Mouse (Mus musculus) Muller cell, postnatal 12 days (primary cell): ENCODE results near the gene Ifne.
A peak's percentile ranks its signal among the peaks of the same experiment; 100 is the strongest.

Experiments
- DNase-seq: peaks from one replicate; pipeline ENCODE4 v3.0.0-alpha.2; 2015; ENCODE audit errors: inconsistent ontology term

Gene Ifne

GRCm38 (mm10) chr4:88880101-88880500 lies at the start of gene Ifne:
Ifne (minus strand) TSS chr4:88880201.
- no peak for DNase-seq

- DNase-seq: peak; percentile 14
Measured at GRCm38 (mm10) chr4:88928341-88929102, 48.5 kb upstream of the Ifne start.

GRCm38 (mm10) chr4:88927850-88928249 lies 47.8 kb upstream of the Ifne start:
- no peak for DNase-seq

GRCm38 (mm10) chr4:88926637-88927036 lies 46.6 kb upstream of the Ifne start:
- DNase-seq: no peak

GRCm38 (mm10) chr4:88926082-88926481 lies 46.1 kb upstream of the Ifne start:
- DNase-seq: no peak

- DNase-seq: no peak
Measured at GRCm38 (mm10) chr4:88925456-88925855, 45.5 kb upstream of the Ifne start.

GRCm38 (mm10) chr4:88921280-88921679 lies 41.3 kb upstream of the Ifne start:
- no peak for DNase-seq

GRCm38 (mm10) chr4:88917770-88918460 lies 37.9 kb upstream of the Ifne start:
- DNase-seq: no peak

GRCm38 (mm10) chr4:88916306-88916705 lies 36.3 kb upstream of the Ifne start:
- no peak for DNase-seq

GRCm38 (mm10) chr4:88913984-88914383 lies 34.0 kb upstream of the Ifne start:
- DNase-seq: no peak

GRCm38 (mm10) chr4:88912882-88913281 lies 32.9 kb upstream of the Ifne start:
- no peak for DNase-seq

- DNase-seq: no peak
Measured at GRCm38 (mm10) chr4:88912187-88912586, 32.2 kb upstream of the Ifne start.

- no peak for DNase-seq
Measured at GRCm38 (mm10) chr4:88909600-88910534, 29.9 kb upstream of the Ifne start.

- no peak for DNase-seq
Measured at GRCm38 (mm10) chr4:88893201-88893754, 13.3 kb upstream of the Ifne start.

- peak; percentile 49 for DNase-seq
Measured at GRCm38 (mm10) chr4:88888236-88888635, 8.2 kb upstream of the Ifne start.

GRCm38 (mm10) chr4:88878772-88879171 lies 1.2 kb downstream of the Ifne start:
- DNase-seq: no peak

GRCm38 (mm10) chr4:88878246-88878645 lies 1.8 kb downstream of the Ifne start:
- no peak for DNase-seq

GRCm38 (mm10) chr4:88876520-88876919 lies 3.5 kb downstream of the Ifne start:
- DNase-seq: peak; percentile 14

GRCm38 (mm10) chr4:88875435-88876095 lies 4.4 kb downstream of the Ifne start:
- DNase-seq: no peak

- peak; percentile 20 for DNase-seq
Measured at GRCm38 (mm10) chr4:88872691-88873090, 7.3 kb downstream of the Ifne start.
